Mouse (Mus musculus) ES-E14 (cell line): ENCODE measurements around the gene Rbm3.

Experiments used
- CHD2 ChIP-seq: IDR thresholded peaks from 2 replicates; pipeline ENCODE4 v1.6.1; 2014; ENCODE audit warnings: mild to moderate bottlenecking, low read depth, low read length, inconsistent platforms
- ZC3H11A ChIP-seq: IDR thresholded peaks from 2 replicates; pipeline ENCODE4 v1.6.1; 2012; ENCODE audit warnings: low read depth, mild to moderate bottlenecking, inconsistent platforms, low read length, borderline replicate concordance
- ZNF384 ChIP-seq: IDR thresholded peaks from 2 replicates; pipeline ENCODE4 v1.6.1; 2012; ENCODE audit warnings: low read depth, low read length, inconsistent platforms

GRCm38 (mm10) chrX:8139480-8139879, 6.2 kb downstream of the Rbm3 start:
- TF ChIP-seq CHD2: no peak
- TF ChIP-seq ZNF384: no peak
- TF ChIP-seq ZC3H11A: no peak
